Mouse (Mus musculus) C2C12 (cell line): Measurements from ENCODE around the gene 2310079G19Rik.

Experiments
- CEBPB ChIP-seq: IDR thresholded peaks from one replicate; pipeline ENCODE4 v1.6.1; 2011; ENCODE audit warnings: low read depth, mild to moderate bottlenecking, control low read depth, moderate library complexity
- CTCF ChIP-seq: IDR thresholded peaks from one replicate; pipeline ENCODE4 v1.5.1; 2011; ENCODE audit not compliant: control insufficient read depth, insufficient read depth, insufficient read length
- FOSL1 ChIP-seq: IDR thresholded peaks from one replicate; pipeline ENCODE4 v1.8.0; 2011; ENCODE audit warnings: mild to moderate bottlenecking, low read length; ENCODE audit not compliant: poor library complexity, insufficient read depth, severe bottlenecking
- MAX ChIP-seq: IDR thresholded peaks from one replicate; pipeline ENCODE4 v1.6.1; 2011; ENCODE audit warnings: mild to moderate bottlenecking, control low read depth
- MYOD1 ChIP-seq: IDR thresholded peaks from one replicate; pipeline ENCODE4 v1.6.1; 2011; ENCODE audit warnings: low read depth; ENCODE audit not compliant: control insufficient read depth, insufficient read length
- MYOG ChIP-seq: IDR thresholded peaks from one replicate; pipeline ENCODE4 v1.6.1; 2011; ENCODE audit not compliant: control insufficient read depth, insufficient read length; ENCODE audit errors: extremely low read depth
- USF1 ChIP-seq: IDR thresholded peaks from one replicate; pipeline ENCODE4 v1.6.1; 2011; ENCODE audit warnings: low read depth, mild to moderate bottlenecking, control low read depth, moderate library complexity

DNA sequence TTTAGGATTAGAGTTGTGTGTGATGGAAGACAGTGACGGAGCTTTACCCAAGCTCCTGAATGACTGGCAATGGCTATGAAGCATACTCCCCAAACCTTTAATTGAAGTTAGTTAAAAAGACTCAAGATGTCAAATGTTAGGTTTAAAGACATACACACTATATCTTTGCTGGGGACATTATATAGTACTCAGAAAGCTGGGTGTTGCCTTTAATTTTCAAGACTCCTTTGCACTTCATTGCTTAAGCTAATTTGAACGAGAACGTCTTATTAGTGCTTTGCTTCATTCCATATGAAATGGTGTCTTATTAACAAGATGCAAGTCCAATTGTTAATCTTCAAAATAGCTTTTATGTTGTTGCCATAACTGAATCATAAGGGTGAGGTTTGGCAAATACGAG lies 44.1 kb upstream of the 2310079G19Rik start, which contains the start of gene Krtap27-1:
- TF ChIP-seq CTCF (no peak), USF1 (no peak), MAX (no peak), MYOD1 (no peak), CEBPB (no peak), FOSL1 (no peak), MYOG (no peak)
